Mouse (Mus musculus) forebrain, postnatal 0 days (tissue): Measurements from ENCODE around the gene Ccr9. TPM values are rescaled to one million over a fixed set of nuclear protein-coding genes. Genes with fewer than 3 reads are reported as not detected.

Source experiments
- ATAC-seq: fragments of 200-750 bp; cut with Nextera tagmentation; 2 replicates; pipeline ENCODE4 v1.8.0; 2017; ENCODE audit warnings: mild to moderate bottlenecking, moderate library complexity
- DNase-seq: peaks from one replicate; pipeline ENCODE4 v3.0.0-alpha.2; 2015
- H3K27ac ChIP-seq: fragments of 300-500 bp; sonication (generic); 2 replicates; pipeline ENCODE4 v1.5.1; 2014; ENCODE audit warnings: low read depth, mild to moderate bottlenecking, antibody characterized with exemption, low read length, moderate library complexity, mixed read lengths
- H3K27me3 ChIP-seq: fragments of 300-500 bp; sonication (generic); 2 replicates; pipeline ENCODE4 v1.6.1; 2014; ENCODE audit warnings: mild to moderate bottlenecking, low read length, mixed read lengths; ENCODE audit not compliant: insufficient read depth
- H3K36me3 ChIP-seq: fragments of 300-500 bp; sonication (generic); 2 replicates; pipeline ENCODE4 v1.6.1; 2014; ENCODE audit warnings: mild to moderate bottlenecking, moderate library complexity; ENCODE audit not compliant: insufficient read depth
- H3K4me1 ChIP-seq: fragments of 300-500 bp; sonication (generic); 2 replicates; pipeline ENCODE4 v1.6.1; 2014; ENCODE audit warnings: antibody characterized with exemption; ENCODE audit not compliant: insufficient read depth
- H3K4me2 ChIP-seq: fragments of 300-500 bp; sonication (generic); 2 replicates; pipeline ENCODE4 v1.6.1; 2014; ENCODE audit warnings: low read depth, mild to moderate bottlenecking, moderate library complexity
- H3K4me3 ChIP-seq: fragments of 300-500 bp; sonication (generic); 2 replicates; pipeline ENCODE4 v1.5.1; 2014; ENCODE audit warnings: low read depth, low read length, mixed read lengths
- H3K9ac ChIP-seq: fragments of 300-500 bp; sonication (generic); 2 replicates; pipeline ENCODE4 v1.6.1; 2014; ENCODE audit warnings: mild to moderate bottlenecking
- H3K9me3 ChIP-seq: fragments of 300-500 bp; sonication (generic); 2 replicates; pipeline ENCODE4 v1.6.1; 2016; ENCODE audit warnings: low read length
- CTCF ChIP-seq: sonication (generic); IDR thresholded peaks from 2 replicates; pipeline ENCODE4 v1.5.1; 2016; ENCODE audit warnings: antibody characterized with exemption, control low read depth, low read depth
- WGBS: fragments of 180-500 bp; shearing (Covaris S2); extraction: QIAGEN DNeasy Blood & Tissue Kit; methylation state at CpG from one replicate; pipeline ENCODE4 v1.1.7; 2014; 5-methylcytosine and 5-hydroxymethylcytosine counted together
- polyA plus RNA-seq: library from polyadenylated mRNA; unstranded; fragments of >200 nt; fragmentation: Nextera tagmentation; extraction: Ambion mirVana; gene quantifications from 2 replicates; pipeline ENCODE4 v1.2.1, GENCODE M21; 2015
- total RNA-seq: library from RNA; depleted of rRNA; stranded (reverse); fragments of >200 nt; gene quantifications from 2 replicates; pipeline ENCODE4 v1.2.3, GENCODE M21; 2014; rRNA removed

Gene Ccr9
- 0.52 TPM in 1 of 2 replicates, not detected in the other for total RNA-seq
- polyA plus RNA-seq = 0.30 and 0.34 TPM in 2 replicates

DNA sequence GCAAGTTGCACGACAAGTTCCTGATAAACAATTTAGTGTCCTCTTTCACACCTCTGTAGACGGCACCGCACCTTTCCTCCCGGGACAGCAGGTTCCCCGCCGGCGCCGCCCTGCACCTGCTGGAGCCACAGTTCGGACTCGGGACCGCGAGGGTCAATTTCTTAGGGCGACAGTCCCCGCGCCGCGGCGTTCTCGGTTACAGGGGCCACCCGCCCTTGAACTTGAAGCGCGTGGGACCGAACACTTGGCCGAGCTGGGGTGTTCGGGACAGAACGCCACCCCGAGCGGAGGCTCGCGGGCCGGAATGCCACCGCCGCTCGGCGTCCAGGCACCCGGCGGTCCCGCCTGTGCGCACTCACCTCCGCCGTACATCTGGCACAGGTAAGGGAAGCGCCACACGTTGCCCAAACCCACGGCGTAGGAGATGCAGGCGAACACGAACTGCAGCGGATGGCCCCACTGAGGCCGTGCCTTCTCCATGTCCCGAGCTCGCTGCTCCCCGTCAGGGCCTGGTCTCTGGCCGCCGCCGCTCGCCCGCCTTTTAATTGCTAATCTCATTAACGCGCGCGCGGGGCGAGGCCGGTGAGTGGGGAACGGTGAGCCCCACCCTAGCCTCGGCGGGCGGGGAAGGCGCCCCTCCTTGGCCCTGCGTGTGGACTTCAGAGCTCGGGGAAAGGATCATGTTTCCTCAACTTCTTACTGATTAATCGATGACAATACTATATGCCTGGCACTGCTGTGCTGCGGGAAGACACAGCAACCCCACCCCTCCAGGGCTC is at the start of gene Ccr9, which contains the start of gene Slc6a20a:
TSS of gene Ccr9 (plus strand) at position 113 of the 779 bp plus-strand sequence.
TSS of gene Slc6a20a (minus strand) at position 559 of the 779 bp plus-strand sequence.
- H3K36me3 ChIP-seq = no peaks in the 10 kb centered on the region
- DNase-seq (no peak), ATAC-seq (no peak)
- H3K27me3 ChIP-seq = peaks cover 37% of the 10 kb centered on the region
- H3K4me1 ChIP-seq = peaks cover 6% of the 10 kb centered on the region; the same call in 1 of the 2 replicates
- TF ChIP-seq CTCF = no peak
- no peaks in the 10 kb centered on the region for H3K9me3 ChIP-seq
- peak within 1 kb of the TSS; percentile 46 for H3K9ac ChIP-seq
- H3K27ac ChIP-seq = no peak within 1 kb of the TSS
- peak within 1 kb of the TSS; percentile 74 for H3K4me2 ChIP-seq
- 1% methylated on average over 66 of the region's 73 CpGs for WGBS
- peak within 1 kb of the TSS; percentile 39 for H3K4me3 ChIP-seq

DNA sequence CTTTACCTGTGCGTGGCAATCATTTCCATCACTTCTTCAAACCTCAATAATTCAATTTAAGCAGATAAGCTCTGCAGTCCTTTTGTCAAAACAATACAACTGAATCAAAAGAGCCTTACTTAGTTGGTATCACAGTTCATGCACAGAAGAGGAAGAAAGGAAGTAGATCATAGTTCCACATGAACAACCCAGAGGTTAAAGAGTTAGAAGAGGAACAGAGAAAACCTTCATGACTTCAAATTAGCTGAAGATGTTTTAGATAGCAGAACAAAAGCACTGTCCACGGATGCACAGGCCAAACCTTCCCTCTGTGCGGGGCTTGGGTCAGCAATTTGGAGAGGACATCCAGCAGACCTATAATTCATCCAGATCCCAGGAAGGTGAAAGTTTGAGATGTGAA is 46.6 kb upstream of the Ccr9 start:
- Histone ChIP-seq H3K27me3 (no peaks in the 10 kb centered on the region), H3K4me1 (no peaks in the 10 kb centered on the region), H3K4me2 (no peak overlapping the region), H3K4me3 (no peak overlapping the region), H3K9ac (no peak overlapping the region), H3K9me3 (no peaks in the 10 kb centered on the region), H3K27ac (no peak overlapping the region), H3K36me3 (no peaks in the 10 kb centered on the region)
- no peak for DNase-seq
- ATAC-seq = no peak
- TF ChIP-seq CTCF = no peak
- 86% methylated on average over 3 of the region's 3 CpGs for WGBS

DNA sequence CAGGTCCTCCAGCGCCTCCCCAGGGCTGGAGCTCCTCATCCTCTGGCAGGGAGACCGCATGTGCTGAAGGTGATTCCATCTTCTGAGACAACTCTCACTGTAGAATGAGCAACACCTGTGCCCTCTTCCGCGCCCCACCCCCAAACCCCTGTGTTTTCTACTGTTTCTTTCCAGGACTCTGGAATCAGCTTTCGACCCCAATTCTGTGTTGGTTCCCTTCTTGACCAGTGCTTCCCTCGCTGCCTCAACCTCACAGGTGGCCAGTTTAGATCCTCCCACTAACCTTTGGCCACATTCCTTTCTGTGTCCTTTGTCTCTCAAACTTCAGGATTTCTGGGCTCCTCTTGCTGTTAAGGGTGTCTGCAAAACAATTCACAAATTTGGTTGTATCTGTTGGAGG is 46.0 kb upstream of the Ccr9 start, which contains the start of gene Slc6a20b:
TSS of gene Slc6a20b (minus strand) at position 285 of the 400 bp plus-strand sequence.
- 84% methylated on average over 6 of the region's 6 CpGs for WGBS

DNA sequence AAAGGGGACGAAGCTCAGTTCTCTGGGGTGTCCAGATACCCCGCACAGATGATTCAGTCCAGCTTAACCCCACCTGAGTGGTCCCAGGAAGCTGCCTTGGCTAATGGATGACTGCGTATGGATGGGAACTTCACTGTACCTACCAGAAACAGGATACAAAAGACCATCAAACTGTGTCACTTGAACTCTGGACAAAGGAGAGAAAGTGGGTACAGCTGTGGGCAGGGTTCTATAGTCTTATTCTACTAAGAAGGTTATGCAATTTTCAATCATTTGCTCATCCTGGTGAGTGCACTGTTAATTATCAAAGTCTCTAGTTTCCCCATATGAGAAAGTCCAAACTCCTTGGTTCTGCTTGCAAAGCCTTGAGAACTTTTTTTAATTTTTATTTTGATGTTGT is 45.2 kb upstream of the Ccr9 start:
- H3K27me3 ChIP-seq = no peaks in the 10 kb centered on the region
- H3K4me2 ChIP-seq = no peak overlapping the region
- H3K27ac ChIP-seq = no peak overlapping the region
- no peak overlapping the region for H3K9ac ChIP-seq
- no peak for DNase-seq
- no peaks in the 10 kb centered on the region for H3K36me3 ChIP-seq
- no peak for TF ChIP-seq CTCF
- WGBS = 87% methylated on average over 3 of the region's 3 CpGs
- H3K9me3 ChIP-seq = no peaks in the 10 kb centered on the region
- no peaks in the 10 kb centered on the region for H3K4me1 ChIP-seq
- no peak for ATAC-seq
- H3K4me3 ChIP-seq = no peak overlapping the region

More for the DNA sequence above, 46.0 kb upstream of the Ccr9 start, which contains the start of gene Slc6a20b:
- ATAC-seq (no peak), DNase-seq (no peak)
- H3K4me3 ChIP-seq = no peak within 1 kb of the TSS
- no peaks in the 10 kb centered on the region for H3K36me3 ChIP-seq
- no peak for TF ChIP-seq CTCF
- H3K4me2 ChIP-seq = no peak within 1 kb of the TSS
- H3K4me1 ChIP-seq = no peaks in the 10 kb centered on the region
- H3K27ac ChIP-seq = no peak within 1 kb of the TSS
- no peaks in the 10 kb centered on the region for H3K9me3 ChIP-seq
- H3K9ac ChIP-seq = no peak within 1 kb of the TSS
- no peaks in the 10 kb centered on the region for H3K27me3 ChIP-seq

DNA sequence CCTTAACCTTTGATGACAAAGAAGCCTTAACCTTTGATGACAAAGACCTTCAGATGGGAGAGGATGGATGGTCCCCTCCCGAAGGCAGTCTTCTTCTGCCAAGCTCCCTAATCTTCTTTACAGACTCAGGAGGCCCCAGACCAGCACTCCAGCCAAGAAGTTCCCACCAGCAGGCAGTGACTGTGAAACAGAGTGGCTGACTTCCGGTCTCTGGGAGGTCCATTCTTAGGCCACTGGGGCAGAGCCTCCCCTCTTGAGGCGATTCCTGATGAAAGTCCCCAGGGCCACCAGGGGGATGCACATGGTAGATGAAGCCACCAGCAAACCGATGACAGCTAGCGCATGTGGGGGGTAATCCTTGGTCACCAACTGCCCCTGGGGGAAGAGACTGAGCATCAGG is 41.5 kb upstream of the Ccr9 start:
- Histone ChIP-seq H3K9me3 (no peaks in the 10 kb centered on the region), H3K36me3 (no peaks in the 10 kb centered on the region), H3K27ac (no peak overlapping the region), H3K4me3 (no peak overlapping the region), H3K4me1 (no peaks in the 10 kb centered on the region), H3K27me3 (no peaks in the 10 kb centered on the region), H3K9ac (no peak overlapping the region), H3K4me2 (no peak overlapping the region)
- WGBS = 64% methylated on average over 5 of the region's 5 CpGs
- TF ChIP-seq CTCF = no peak
- ATAC-seq = no peak
- no peak for DNase-seq

DNA sequence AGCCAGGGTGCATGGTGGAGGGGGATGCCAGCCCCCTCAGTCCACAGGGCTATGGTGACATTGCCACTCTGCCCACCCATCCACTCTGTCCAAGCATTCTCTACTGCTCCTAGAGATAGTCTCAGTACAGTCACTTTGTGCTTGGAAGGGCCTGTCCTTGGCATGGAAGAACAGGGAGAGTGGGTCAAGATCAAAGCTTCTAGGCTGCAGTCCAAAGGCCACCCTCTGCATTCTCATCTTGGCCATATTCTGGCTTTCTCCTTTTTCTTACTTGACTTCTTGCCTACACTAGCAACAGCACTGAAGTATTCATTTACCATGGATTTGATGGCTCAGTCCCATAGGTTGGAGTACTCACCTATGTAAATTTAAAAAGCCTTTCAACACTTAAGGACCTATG is 40.0 kb upstream of the Ccr9 start:
- no peak for TF ChIP-seq CTCF
- no peak overlapping the region for H3K4me3 ChIP-seq
- no peaks in the 10 kb centered on the region for H3K9me3 ChIP-seq
- no peaks in the 10 kb centered on the region for H3K4me1 ChIP-seq
- no peak overlapping the region for H3K9ac ChIP-seq
- no peaks in the 10 kb centered on the region for H3K36me3 ChIP-seq
- no peak overlapping the region for H3K4me2 ChIP-seq
- no peaks in the 10 kb centered on the region for H3K27me3 ChIP-seq
- H3K27ac ChIP-seq = no peak overlapping the region
- DNase-seq = no peak
- ATAC-seq = no peak

DNA sequence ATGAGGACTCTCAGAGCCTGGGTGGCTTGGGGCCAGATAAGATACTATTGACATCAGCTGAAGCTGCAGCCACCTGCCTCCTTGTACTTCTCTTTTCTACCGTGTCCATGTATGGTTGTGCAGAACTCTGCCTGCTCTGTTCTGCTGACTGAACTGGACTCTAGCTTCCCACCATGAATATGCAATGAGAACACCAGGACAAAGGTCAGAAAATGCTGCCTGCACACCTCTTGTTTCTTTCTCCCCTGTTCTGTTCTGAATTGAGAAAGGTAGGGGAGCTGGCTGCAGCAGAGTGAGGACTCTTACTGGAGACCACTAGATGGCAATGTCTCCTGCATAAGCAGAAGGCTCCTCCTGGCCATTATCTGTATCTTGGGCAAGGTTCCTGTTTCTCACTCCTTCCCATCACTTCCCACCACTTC is 39.6 kb upstream of the Ccr9 start:
- no peaks in the 10 kb centered on the region for H3K27me3 ChIP-seq
- no peak overlapping the region for H3K4me2 ChIP-seq
- H3K36me3 ChIP-seq = no peaks in the 10 kb centered on the region
- peak; percentile 78 for ATAC-seq
- DNase-seq = peak; percentile 46
- 84% methylated on average over 1 of the region's 1 CpGs for WGBS
- no peak overlapping the region for H3K9ac ChIP-seq
- no peak overlapping the region for H3K4me3 ChIP-seq
- H3K9me3 ChIP-seq = no peaks in the 10 kb centered on the region
- H3K27ac ChIP-seq = no peak overlapping the region
- TF ChIP-seq CTCF = peak; percentile 79
- no peaks in the 10 kb centered on the region for H3K4me1 ChIP-seq
